Comparison of ENCODE assay signal across 9 mouse cellular contexts in genomic region chr7:31000505-31001020, GRCm38 (mm10). TPM values are rescaled to one million over a fixed set of nuclear protein-coding genes. Genes with fewer than 3 reads are reported as not detected.
DNase-seq lines count a peak whose midpoint lies in the region; ATAC-seq lines count a peak whose summit lies in the region.
"Had no signal": no experiment of that assay in that cellular context is flagged by ENCODE, and none has a peak within 500 bp of the region (broad histone marks: within the 10 kb centered on the region; RNA-seq: fewer than 3 reads in every experiment).

No protein-coding gene starts in this region.

- H3K4me2 ChIP-seq in lung, embryonic 15.5 days, result peak overlapping the region; percentile 0; the same call in 1 of the 2 replicates
- H3K4me2 ChIP-seq: neural tube, embryonic 12.5 days had no signal

- ATAC-seq in lung, embryonic 15.5 days (ENCODE audit: borderline replicate concordance, extremely low read depth, low FRiP score, low TSS enrichment), result peak; percentile 64; the same call in 1 of the 2 replicates

- H3K4me1 ChIP-seq in lung, embryonic 15.5 days, result peaks cover 14% of the 10 kb centered on the region

- no peak overlapping the region for H3K9ac ChIP-seq in lung, embryonic 15.5 days
- H3K9ac ChIP-seq: neural tube, embryonic 12.5 days had no signal

- no peaks in the 10 kb centered on the region for H3K9me3 ChIP-seq in lung, embryonic 15.5 days

- 8% methylated on average over 7 of the region's 7 CpGs for WGBS in lung, embryonic 15.5 days

- intact Hi-C loops in left cerebral cortex, postnatal 10 days (cut with DNase I), result no loop called here

- H3K27me3 ChIP-seq in lung, embryonic 15.5 days, result no peaks in the 10 kb centered on the region
- H3K27me3 ChIP-seq: neural tube, embryonic 12.5 days had no signal

- DNase-seq in left cerebral cortex, postnatal 10 days (ENCODE audit: extremely low spot score in 1 of 2, low spot score in 2 of 2), result peak; percentile 35 to 88
- DNase-seq in left cerebral cortex, adult 11 months (ENCODE audit: low spot score), result no peak
- DNase-seq in cerebellum, adult 11-12 months, result peak; percentile 28
- DNase-seq in heart, adult 11 months, result peak; percentile 98
- DNase-seq in kidney, adult 8-10 months, result peak; percentile 46 to 63
- DNase-seq in right cerebral cortex, postnatal 14 days, result peak; percentile 28
- DNase-seq in urinary bladder, postnatal 36 days (ENCODE audit: low spot score in 2 of 2), result peak; percentile 40 to 42

- no peaks in the 10 kb centered on the region for H3K36me3 ChIP-seq in lung, embryonic 15.5 days
- H3K36me3 ChIP-seq: neural tube, embryonic 12.5 days had no signal

- no peak overlapping the region for H3K4me3 ChIP-seq in lung, embryonic 15.5 days
- H3K4me3 ChIP-seq: neural tube, embryonic 12.5 days had no signal

- peak overlapping the region; percentile 24 for H3K27ac ChIP-seq in lung, embryonic 15.5 days
- H3K27ac ChIP-seq: neural tube, embryonic 12.5 days had no signal

RNA-seq across cellular contexts. Expression of gene Fam187b, which starts 27.0 kb away (rescaled TPM):
- under 1 TPM; 0.18 to 0.21 TPM for total RNA-seq in left cerebral cortex, postnatal 10 days (2021)
- 6.3 TPM in 2 replicates for polyA plus RNA-seq in lung, embryonic 15.5 days (2015; fragmentation: Nextera tagmentation; extraction: Ambion mirVana)

RNA-seq across cellular contexts. Expression of gene Lsr, which starts 27.3 kb away (rescaled TPM):
- total RNA-seq in left cerebral cortex, postnatal 10 days (2021), result 10 to 100 TPM; 10.2 to 12.6 TPM
- polyA plus RNA-seq in lung, embryonic 15.5 days (2015; fragmentation: Nextera tagmentation; extraction: Ambion mirVana), result 80.6 and 89.1 TPM in 2 replicates

RNA-seq across cellular contexts. Expression of gene Fxyd5, which starts 41.7 kb away (rescaled TPM):
- total RNA-seq in left cerebral cortex, postnatal 10 days (2021), result 10 to 100 TPM; 37.2 to 37.5 TPM
- polyA plus RNA-seq in lung, embryonic 15.5 days (2015; fragmentation: Nextera tagmentation; extraction: Ambion mirVana), result 50.1 TPM in 2 replicates

RNA-seq across cellular contexts. Expression of gene Usf2, which starts 44.0 kb away (rescaled TPM):
- total RNA-seq in left cerebral cortex, postnatal 10 days (2021), result 100 to 1,000 TPM; 112 to 115 TPM
- 25.6 and 27.5 TPM in 2 replicates for polyA plus RNA-seq in lung, embryonic 15.5 days (2015; fragmentation: Nextera tagmentation; extraction: Ambion mirVana)

RNA-seq across cellular contexts. Expression of gene Fxyd7, which starts 50.7 kb away (rescaled TPM):
- 100 to 1,000 TPM; 371 to 375 TPM for total RNA-seq in left cerebral cortex, postnatal 10 days (2021)
- polyA plus RNA-seq in lung, embryonic 15.5 days (2015; fragmentation: Nextera tagmentation; extraction: Ambion mirVana), result 5.2 and 5.3 TPM in 2 replicates
